Mouse (Mus musculus) lung, postnatal 0 days (tissue): Measurements from ENCODE around the gene Csf1.

Experiments
- CTCF ChIP-seq: IDR thresholded peaks from 2 replicates; pipeline ENCODE4 v1.5.1; 2016; ENCODE audit warnings: antibody characterized with exemption, mild to moderate bottlenecking
- EP300 ChIP-seq: IDR thresholded peaks from 2 replicates; pipeline ENCODE4 v1.6.1; 2016; ENCODE audit warnings: antibody characterized with exemption, mild to moderate bottlenecking, control low read depth

GRCm38 (mm10) chr3:107790227-107790626 lies 30.0 kb upstream of the Csf1 start:
- TF ChIP-seq CTCF = no peak
- TF ChIP-seq EP300 = no peak
